Mouse (Mus musculus) forebrain, embryonic 10.5 days (tissue): ENCODE measurements around the gene Npm1. TPM values are rescaled to one million over a fixed set of nuclear protein-coding genes. Genes with fewer than 3 reads are reported as not detected.

Experiments used
- DNase-seq: peaks from one replicate; pipeline ENCODE4 v3.0.0-alpha.2; 2017; ENCODE audit warnings: low spot score; ENCODE audit errors: extremely low spot score
- H3K27ac ChIP-seq: fragments of 300-500 bp; sonication (generic); 2 replicates; pipeline ENCODE4 v1.5.1; 2016; ENCODE audit warnings: mild to moderate bottlenecking
- H3K27me3 ChIP-seq: fragments of 300-500 bp; sonication (generic); 2 replicates; pipeline ENCODE4 v1.6.1; 2016; ENCODE audit warnings: mild to moderate bottlenecking; ENCODE audit not compliant: poor library complexity, severe bottlenecking
- H3K36me3 ChIP-seq: fragments of 300-500 bp; sonication (generic); replicated peaks from 2 replicates; pipeline ENCODE4 v1.6.1; 2016; ENCODE audit warnings: mild to moderate bottlenecking, moderate library complexity
- H3K4me1 ChIP-seq: fragments of 300-500 bp; sonication (generic); 2 replicates; pipeline ENCODE4 v1.6.1; 2016
- H3K4me3 ChIP-seq: fragments of 300-500 bp; sonication (generic); 2 replicates; pipeline ENCODE4 v1.5.1; 2016; ENCODE audit warnings: mild to moderate bottlenecking, moderate library complexity
- H3K9me3 ChIP-seq: fragments of 300-500 bp; sonication (generic); 2 replicates; pipeline ENCODE4 v1.6.1; 2016; ENCODE audit warnings: mild to moderate bottlenecking, moderate library complexity
- WGBS: fragments of 180-500 bp; shearing (Covaris S2); methylation state at CpG from one replicate; pipeline ENCODE4 v1.1.7; 2016; 5-methylcytosine and 5-hydroxymethylcytosine counted together
- polyA plus RNA-seq: library from polyadenylated mRNA; unstranded; fragments of >200 nt; fragmentation: Nextera tagmentation; extraction: Ambion mirVana; gene quantifications from 2 replicates; pipeline ENCODE4 v1.2.1, GENCODE M21; 2016

The Npm1 gene
- polyA plus RNA-seq, 1 experiment from 2014 or later = 1,478 TPM

DNA sequence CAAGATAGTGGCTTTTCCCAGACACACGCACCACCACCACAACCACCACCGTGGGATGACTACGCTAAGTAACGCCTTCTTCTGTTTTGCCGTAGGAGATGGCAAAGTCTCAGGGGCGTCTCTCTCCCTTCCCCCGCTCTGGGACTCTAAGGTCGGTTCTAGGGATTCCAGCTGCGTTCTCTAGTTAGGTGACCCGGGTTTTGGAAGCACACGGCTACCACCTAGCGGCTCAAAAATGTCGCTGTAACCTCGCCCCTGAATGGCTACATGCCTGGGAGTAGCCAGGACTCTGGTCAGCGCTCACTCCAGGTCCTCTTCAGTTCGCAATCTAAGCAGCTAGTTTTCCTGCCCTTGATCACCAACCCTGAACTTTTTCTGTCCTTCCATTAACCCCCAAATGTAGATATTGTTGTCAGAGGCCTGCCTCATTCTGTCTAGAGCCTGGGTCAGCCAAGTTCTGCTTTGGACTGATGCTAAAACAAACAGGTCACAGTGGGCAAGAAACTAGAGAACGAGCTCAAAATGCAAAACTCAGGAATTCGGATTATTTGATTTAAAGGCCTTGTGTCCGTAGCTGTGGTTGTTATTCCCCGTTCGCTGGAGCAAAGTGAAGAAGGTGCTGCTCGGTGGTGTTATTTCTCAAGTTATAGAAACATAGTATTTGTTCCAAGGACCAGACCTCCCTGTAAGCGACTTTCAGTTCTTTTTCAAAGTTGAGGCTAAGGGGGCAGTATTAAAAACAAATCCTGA lies 14.5 kb downstream of the Npm1 start:
- Histone ChIP-seq H3K36me3 (peaks cover 43% of the 10 kb centered on the region), H3K4me1 (peaks cover 49% of the 10 kb centered on the region), H3K27ac (0 out of 2 replicates have a peak overlapping the region, but pooled peaks have one; percentile 77), H3K27me3 (peaks cover 49% of the 10 kb centered on the region), H3K4me3 (peak overlapping the region; percentile 68), H3K9me3 (no peaks in the 10 kb centered on the region)
- peak; percentile 83 for DNase-seq
- WGBS = 8% methylated on average over 23 of the region's 23 CpGs

DNA sequence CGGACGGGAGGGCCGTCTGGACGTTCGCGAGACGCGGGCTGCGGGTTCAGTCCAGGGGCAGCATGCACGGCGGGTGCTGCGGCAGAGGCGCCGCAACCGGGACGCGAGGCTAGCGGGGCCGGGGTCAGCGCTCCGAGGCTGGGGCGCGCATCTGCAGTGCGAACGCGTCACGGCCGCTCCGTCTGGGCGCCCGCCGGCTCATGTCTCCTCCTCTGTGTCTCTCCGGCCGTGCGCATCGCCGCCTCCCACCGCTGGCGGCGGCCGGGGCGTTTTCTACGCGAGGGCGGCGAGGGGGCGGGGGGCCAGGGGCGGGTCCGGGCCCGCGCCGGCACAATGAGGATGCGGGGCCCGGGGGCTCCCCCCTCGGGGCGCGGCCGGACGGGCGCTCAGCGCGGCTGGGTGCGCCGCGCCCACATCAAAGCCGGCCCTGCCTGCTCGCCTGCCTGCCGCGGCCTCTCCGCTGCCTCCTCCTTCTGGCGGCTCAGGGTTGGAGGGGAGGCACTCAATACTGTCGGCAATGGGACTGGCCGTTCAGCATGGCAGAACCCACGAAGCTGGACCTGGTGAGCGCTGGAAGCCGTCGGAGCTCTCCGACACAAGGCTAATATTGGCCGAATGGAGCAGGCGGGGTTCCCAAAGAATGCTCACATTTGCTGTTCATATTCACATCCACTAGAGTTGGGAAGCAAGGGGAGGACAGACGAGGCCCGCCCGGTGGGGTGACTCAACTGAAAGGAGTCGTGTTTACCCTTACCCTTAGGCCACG lies 15.3 kb downstream of the Npm1 start:
- peak; percentile 67 for DNase-seq
- peaks cover 57% of the 10 kb centered on the region for H3K4me1 ChIP-seq
- peaks cover 56% of the 10 kb centered on the region for H3K27me3 ChIP-seq
- under 1% methylated on average over 76 of the region's 85 CpGs for WGBS
- peak overlapping the region; percentile 68 for H3K4me3 ChIP-seq
- peak overlapping the region; percentile 77 for H3K27ac ChIP-seq
- no peaks in the 10 kb centered on the region for H3K9me3 ChIP-seq
- H3K36me3 ChIP-seq = peaks cover 36% of the 10 kb centered on the region

DNA sequence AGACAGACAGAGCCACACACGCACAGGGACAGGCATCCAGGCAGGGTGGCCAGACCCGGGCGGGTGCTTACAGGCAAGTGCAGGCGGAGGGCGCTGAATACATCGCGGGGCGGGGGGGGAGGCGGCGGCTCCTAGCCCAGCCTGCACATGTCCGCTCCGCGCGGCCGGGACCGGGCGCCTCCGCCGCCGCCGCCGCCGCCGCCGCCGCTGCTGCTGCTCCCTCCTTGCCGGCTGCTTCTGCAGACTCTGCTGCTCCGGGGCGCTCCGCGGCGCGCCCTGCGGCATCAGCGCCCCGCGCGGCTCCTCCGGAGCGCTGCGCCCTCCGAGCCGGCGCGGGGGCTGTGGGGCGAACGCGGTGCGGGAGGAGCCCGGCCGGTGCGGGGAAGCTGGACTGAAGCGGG lies 15.8 kb downstream of the Npm1 start, which contains the start of gene Fgf18:
Gene Fgf18, minus strand, starts transcription at position 230 of the 401 bp plus-strand sequence.
- Histone ChIP-seq H3K27ac (peak within 1 kb of the TSS; percentile 77), H3K4me1 (peaks cover 59% of the 10 kb centered on the region), H3K9me3 (no peaks in the 10 kb centered on the region), H3K36me3 (peaks cover 30% of the 10 kb centered on the region), H3K27me3 (peaks cover 62% of the 10 kb centered on the region), H3K4me3 (peak within 1 kb of the TSS; percentile 68)
- DNase-seq = peak; percentile 36
- under 1% methylated on average over 48 of the region's 53 CpGs for WGBS

DNA sequence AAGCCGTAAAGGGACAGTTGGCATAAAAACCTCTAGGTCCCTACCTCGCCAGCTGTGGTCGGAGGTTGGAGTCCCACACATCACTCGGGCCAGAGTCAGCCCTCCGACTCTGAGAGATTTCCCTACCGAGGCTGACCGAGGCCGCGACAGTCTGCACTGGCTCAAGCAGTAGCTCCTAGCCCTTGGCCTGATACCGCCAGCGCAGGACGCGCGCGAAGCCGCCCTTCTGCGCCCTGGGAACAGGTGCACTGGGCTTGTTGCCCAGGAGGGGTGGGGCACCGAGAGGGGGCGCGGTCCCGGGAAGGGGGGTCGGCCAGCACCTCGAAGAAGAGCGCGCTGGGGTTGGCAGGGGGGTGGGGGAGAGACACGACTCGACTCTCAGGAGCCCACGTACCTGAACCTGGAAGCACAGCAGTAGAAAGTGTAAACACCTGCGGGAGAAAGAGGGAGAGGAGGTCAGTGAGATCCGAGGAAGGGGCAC lies 16.3 kb downstream of the Npm1 start:
- 1% methylated on average over 30 of the region's 30 CpGs for WGBS
- peaks cover 59% of the 10 kb centered on the region for H3K4me1 ChIP-seq
- peaks cover 67% of the 10 kb centered on the region for H3K27me3 ChIP-seq
- DNase-seq = peak; percentile 46
- H3K9me3 ChIP-seq = no peaks in the 10 kb centered on the region
- peaks cover 25% of the 10 kb centered on the region for H3K36me3 ChIP-seq
- peak overlapping the region; percentile 68 for H3K4me3 ChIP-seq
- peak overlapping the region; percentile 77; the same call in 1 of the 2 replicates for H3K27ac ChIP-seq

DNA sequence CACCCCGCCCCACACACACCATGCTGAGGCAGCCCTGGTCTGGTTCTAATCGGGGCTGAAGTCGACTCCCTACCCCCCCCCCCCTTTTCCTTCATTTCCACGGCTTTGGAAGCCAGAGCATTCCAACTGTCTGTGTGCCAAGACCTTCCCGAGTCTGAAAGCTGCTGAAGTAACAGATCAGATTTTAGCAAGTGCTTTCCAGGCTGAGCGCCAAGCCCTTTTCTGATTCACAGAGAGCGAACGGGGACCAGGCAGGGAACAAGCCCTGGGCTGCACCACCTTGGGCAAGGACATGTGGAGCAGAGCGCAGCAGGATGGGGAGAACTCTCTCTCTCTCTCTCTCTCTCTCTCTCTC lies 16.9 kb downstream of the Npm1 start:
- peaks cover 59% of the 10 kb centered on the region for H3K4me1 ChIP-seq
- H3K27ac ChIP-seq = no peak overlapping the region
- peaks cover 71% of the 10 kb centered on the region for H3K27me3 ChIP-seq
- peaks cover 19% of the 10 kb centered on the region for H3K36me3 ChIP-seq
- peak overlapping the region; percentile 68 for H3K4me3 ChIP-seq
- no peak for DNase-seq
- no peaks in the 10 kb centered on the region for H3K9me3 ChIP-seq
- 6% methylated on average over 9 of the region's 9 CpGs for WGBS

DNA sequence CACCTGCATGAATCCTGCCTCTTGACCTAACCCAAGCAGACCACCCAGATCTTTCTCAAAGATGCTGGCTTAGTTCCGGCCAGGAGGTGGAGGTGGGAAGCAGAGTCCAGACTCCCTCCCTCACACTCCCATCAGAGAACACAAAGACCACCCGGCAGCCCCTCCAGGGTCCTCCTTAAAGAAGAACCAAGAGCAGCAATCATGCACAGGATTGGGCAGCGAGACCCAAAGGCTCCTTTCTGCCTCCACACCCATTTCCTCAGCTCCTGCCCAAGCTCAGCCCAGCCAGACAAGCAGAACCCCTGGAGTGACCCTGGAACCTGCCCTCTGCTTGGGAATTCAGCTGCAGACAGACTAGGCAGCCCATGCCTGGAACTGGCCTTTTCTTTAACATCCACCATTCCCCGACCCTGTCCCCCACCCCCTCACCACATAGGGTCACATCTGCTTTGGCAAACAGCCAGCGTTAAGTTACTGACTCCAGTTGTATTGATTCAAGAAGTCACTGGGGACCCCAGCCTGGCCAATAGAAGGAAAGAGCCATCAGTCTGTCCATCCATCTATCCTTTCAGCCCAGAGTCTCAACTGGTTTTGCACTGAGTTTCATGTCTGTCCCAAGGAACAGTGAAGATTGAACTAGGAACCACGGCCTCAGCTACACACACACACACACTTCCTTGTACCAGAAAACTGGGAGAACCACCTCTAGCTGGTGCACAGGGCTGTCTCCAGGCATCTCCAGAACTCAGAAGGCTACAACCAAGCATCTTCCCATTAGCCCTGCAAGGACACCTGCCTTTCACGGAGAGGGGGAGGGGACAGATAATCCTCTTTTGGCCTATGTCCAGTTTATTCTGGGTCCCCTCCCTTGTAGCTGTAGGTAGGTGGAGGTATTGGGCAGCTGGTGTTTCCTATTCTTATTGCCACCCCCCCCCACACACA lies 17.5 kb downstream of the Npm1 start:
- H3K4me3 ChIP-seq = peak overlapping the region; percentile 68
- no peak for DNase-seq

DNA sequence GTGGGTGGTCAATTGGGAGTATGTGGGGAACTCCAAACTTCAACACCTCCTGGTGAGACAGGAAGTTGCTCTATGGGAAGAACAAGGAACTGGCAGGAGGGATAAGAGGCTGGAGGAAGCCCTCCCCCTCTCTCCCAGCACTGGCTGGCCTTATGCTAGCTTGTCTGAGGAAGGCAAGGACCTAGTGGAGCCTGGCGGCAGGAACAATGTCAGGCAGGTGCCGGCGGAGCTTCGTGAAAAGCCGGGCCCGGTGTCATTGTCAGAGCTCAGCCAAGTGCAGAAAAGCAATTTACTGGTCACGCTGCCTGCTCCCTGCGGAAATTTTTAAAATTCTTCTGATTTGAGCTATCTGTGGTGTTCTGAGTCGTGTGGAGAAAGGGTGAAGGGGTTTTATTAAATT lies 19.1 kb downstream of the Npm1 start:
- Histone ChIP-seq H3K4me3 (no peak overlapping the region), H3K27ac (0 out of 2 replicates have a peak overlapping the region, but pooled peaks have one; percentile 30), H3K36me3 (no peaks in the 10 kb centered on the region), H3K9me3 (no peaks in the 10 kb centered on the region), H3K4me1 (peaks cover 59% of the 10 kb centered on the region), H3K27me3 (peaks cover 71% of the 10 kb centered on the region)
- 11% methylated on average over 9 of the region's 9 CpGs for WGBS
- DNase-seq = peak; percentile 52

More for the DNA sequence above, 17.5 kb downstream of the Npm1 start:
- H3K27ac ChIP-seq = 0 out of 2 replicates have a peak overlapping the region, but pooled peaks have one; percentile 40
- WGBS = 24% methylated on average over 7 of the region's 7 CpGs
- H3K9me3 ChIP-seq = no peaks in the 10 kb centered on the region
- peaks cover 71% of the 10 kb centered on the region for H3K27me3 ChIP-seq
- peaks cover 13% of the 10 kb centered on the region for H3K36me3 ChIP-seq
- peaks cover 59% of the 10 kb centered on the region for H3K4me1 ChIP-seq

DNA sequence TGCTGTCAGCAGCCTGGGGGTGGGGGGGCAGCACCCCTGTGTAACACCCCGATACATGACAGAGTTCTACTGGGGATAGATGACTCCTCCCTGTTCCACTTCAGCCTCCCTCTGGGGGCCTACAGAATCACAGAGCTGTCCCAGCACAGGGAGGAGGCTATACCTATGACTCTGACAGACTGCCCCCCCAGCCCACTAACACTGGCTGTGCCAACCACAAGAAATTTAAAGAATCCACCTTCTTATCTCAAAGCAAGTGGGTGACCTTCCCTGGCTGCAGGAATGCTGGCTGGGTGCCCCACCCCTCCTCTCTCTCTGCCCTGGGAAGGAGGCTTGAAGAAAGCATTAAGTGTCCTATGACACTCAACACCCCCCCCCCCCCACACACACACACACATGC lies 20.2 kb downstream of the Npm1 start:
- Histone ChIP-seq H3K27me3 (peaks cover 65% of the 10 kb centered on the region), H3K4me1 (peaks cover 53% of the 10 kb centered on the region), H3K4me3 (no peak overlapping the region), H3K9me3 (no peaks in the 10 kb centered on the region), H3K36me3 (no peaks in the 10 kb centered on the region), H3K27ac (no peak overlapping the region)
- no peak for DNase-seq
- 74% methylated on average over 1 of the region's 1 CpGs for WGBS

DNA sequence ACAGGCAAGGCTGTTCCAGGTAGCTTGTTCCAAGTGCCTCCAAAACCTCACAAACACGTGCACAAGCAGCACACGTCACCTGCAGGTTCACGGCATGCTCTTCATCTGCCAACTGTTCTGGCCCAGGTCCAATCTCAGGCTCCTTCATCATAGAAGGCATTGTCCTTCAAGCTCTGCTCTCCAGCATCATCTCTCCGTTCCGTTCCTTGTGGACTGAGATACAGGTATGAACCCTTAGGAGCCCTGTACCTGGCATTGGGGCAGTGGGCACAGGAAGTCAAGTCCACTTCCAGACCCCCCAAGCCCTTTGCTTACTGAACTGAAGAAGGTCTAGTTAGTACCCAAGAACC lies 22.9 kb downstream of the Npm1 start:
- 88% methylated on average over 5 of the region's 5 CpGs for WGBS
- Histone ChIP-seq H3K27me3 (peaks cover 38% of the 10 kb centered on the region), H3K4me3 (no peak overlapping the region), H3K9me3 (no peaks in the 10 kb centered on the region), H3K36me3 (no peaks in the 10 kb centered on the region), H3K27ac (no peak overlapping the region), H3K4me1 (peaks cover 28% of the 10 kb centered on the region)
- no peak for DNase-seq

DNA sequence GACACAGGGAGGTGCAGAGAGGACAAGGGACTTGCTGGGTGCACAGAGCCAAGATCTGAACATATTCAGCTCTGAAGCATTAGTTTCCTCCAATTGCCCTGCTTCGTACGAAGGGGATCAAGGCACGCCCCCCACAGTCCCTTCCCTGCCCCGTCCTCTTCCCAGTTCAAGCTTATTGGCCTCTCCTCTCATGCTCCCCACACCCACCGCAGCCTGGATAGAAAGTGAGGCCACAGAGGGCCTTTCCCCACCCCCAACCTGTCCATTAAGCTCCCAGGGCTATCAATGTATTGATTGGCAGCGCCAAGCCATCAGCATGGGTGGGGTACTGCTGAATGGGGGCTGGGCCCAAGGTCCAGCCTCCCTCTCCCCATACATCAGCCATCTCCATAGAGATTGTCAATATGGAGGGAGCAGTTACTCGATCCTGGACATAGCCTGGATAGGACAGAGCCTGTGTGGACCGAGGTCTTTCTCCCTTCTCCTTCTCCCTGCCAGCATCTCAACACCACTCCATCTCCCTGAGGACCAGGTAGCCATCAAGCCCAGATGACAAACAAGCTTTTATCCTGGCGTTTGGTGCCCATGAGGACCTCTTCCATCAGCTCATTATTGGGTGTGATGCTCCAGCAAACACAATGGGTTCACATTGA lies 23.4 kb downstream of the Npm1 start:
- Histone ChIP-seq H3K9me3 (no peaks in the 10 kb centered on the region), H3K27me3 (peaks cover 33% of the 10 kb centered on the region), H3K4me1 (peaks cover 23% of the 10 kb centered on the region), H3K27ac (no peak overlapping the region), H3K4me3 (no peak overlapping the region), H3K36me3 (no peaks in the 10 kb centered on the region)
- 85% methylated on average over 9 of the region's 9 CpGs for WGBS
- DNase-seq = no peak

DNA sequence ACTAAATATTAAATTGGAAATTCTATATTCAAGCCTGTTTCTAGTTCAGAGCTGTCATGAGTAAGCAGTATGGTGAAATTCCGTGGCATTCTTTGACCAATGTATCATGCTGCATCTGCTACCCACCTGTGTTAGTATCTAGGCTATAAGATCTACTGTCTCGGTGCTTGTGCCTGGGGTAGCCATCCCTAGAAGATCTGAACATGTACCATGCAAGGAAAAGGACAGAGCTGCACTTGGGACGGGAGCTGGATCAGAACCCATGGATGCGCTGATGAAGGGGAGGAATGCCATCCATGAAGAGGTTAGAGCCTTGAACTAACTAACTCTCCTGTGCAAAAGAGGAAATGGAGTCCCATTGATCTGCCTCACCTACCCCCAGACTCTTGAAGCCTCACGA lies 24.3 kb downstream of the Npm1 start:
- H3K4me3 ChIP-seq = no peak overlapping the region
- H3K4me1 ChIP-seq = peaks cover 14% of the 10 kb centered on the region
- H3K27me3 ChIP-seq = peaks cover 24% of the 10 kb centered on the region
- H3K27ac ChIP-seq = no peak overlapping the region
- H3K9me3 ChIP-seq = no peaks in the 10 kb centered on the region
- no peak for DNase-seq
- no peaks in the 10 kb centered on the region for H3K36me3 ChIP-seq
- 90% methylated on average over 5 of the region's 5 CpGs for WGBS
